Mouse (Mus musculus) embryonic facial prominence, embryonic 10.5 days (tissue): ENCODE measurements around the gene Ube3c. TPM values are rescaled to one million over a fixed set of nuclear protein-coding genes. Genes with fewer than 3 reads are reported as not detected.
A peak's percentile ranks its signal among the peaks of the same experiment; 100 is the strongest.
"Not testable (repeated sequence)": the region's sequence is repeated elsewhere in the genome, so short reads cannot be mapped to it uniquely, and the experiment has no call there.

Experiments
- DNase-seq: peaks from one replicate; pipeline ENCODE4 v3.0.0-alpha.2; 2017; ENCODE audit warnings: low spot score
- H3K27ac ChIP-seq: fragments of 300-500 bp; sonication (generic); replicated peaks from 2 replicates; pipeline ENCODE4 v1.5.1; 2016; ENCODE audit warnings: mild to moderate bottlenecking
- H3K27me3 ChIP-seq: fragments of 300-500 bp; sonication (generic); replicated peaks from 2 replicates; pipeline ENCODE4 v1.6.1; 2016; ENCODE audit warnings: low read depth, mild to moderate bottlenecking; ENCODE audit not compliant: poor library complexity, severe bottlenecking
- H3K36me3 ChIP-seq: fragments of 300-500 bp; sonication (generic); replicated peaks from 2 replicates; pipeline ENCODE4 v1.6.1; 2016; ENCODE audit warnings: mild to moderate bottlenecking, moderate library complexity
- H3K4me1 ChIP-seq: fragments of 300-500 bp; sonication (generic); 2 replicates; pipeline ENCODE4 v1.6.1; 2016
- H3K4me3 ChIP-seq: fragments of 300-500 bp; sonication (generic); 2 replicates; pipeline ENCODE4 v1.5.1; 2016; ENCODE audit warnings: mild to moderate bottlenecking, moderate library complexity
- H3K9me3 ChIP-seq: fragments of 300-500 bp; sonication (generic); 2 replicates; pipeline ENCODE4 v1.6.1; 2016; ENCODE audit warnings: mild to moderate bottlenecking
- WGBS: fragments of 180-500 bp; shearing (Covaris S2); methylation state at CpG from one replicate; pipeline ENCODE4 v1.1.7; 2016; 5-methylcytosine and 5-hydroxymethylcytosine counted together
- polyA plus RNA-seq: library from polyadenylated mRNA; unstranded; fragments of >200 nt; fragmentation: Nextera tagmentation; extraction: Ambion mirVana; gene quantifications from 2 replicates; pipeline ENCODE4 v1.2.1, GENCODE M21; 2016

The Ube3c gene
- 29.9 and 31.9 TPM in 2 replicates for polyA plus RNA-seq

DNA sequence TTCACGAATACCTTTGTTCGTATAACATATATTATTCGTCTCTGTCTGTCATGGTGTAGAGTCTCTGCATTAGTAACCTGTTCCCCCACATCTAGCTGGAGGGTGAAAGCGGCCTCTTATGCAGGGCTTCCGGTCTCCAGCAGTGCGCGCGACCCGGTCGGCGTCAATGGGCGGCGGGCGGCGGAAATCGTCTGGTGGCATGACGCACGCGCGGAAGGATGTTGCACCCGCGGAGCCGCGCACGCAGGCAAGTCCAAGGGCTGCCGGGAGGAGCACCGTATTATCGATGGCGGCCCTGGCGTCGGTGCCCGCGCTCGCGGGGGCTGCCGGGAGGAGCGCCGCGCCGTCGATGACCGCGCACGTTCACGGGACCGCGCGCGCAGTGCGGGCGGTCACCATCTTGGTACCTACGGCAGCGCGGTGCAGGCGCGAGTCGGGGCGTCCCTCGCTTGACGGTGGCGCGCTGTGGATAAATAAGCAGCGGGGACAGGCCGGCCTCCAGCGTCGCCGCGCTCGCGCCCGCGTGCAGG lies at the start of gene Ube3c:
Gene Ube3c, plus strand, starts transcription at position 395 of the 530 bp plus-strand sequence.
- no peaks in the 10 kb centered on the region for H3K9me3 ChIP-seq
- peak; percentile 99 for DNase-seq
- peaks cover 28% of the 10 kb centered on the region for H3K36me3 ChIP-seq
- peak within 1 kb of the TSS; percentile 90 for H3K4me3 ChIP-seq
- peaks cover 11% of the 10 kb centered on the region for H3K4me1 ChIP-seq
- WGBS: under 1% methylated on average over 72 of the region's 72 CpGs
- no peaks in the 10 kb centered on the region for H3K27me3 ChIP-seq
- H3K27ac ChIP-seq: peak within 1 kb of the TSS; percentile 91

DNA sequence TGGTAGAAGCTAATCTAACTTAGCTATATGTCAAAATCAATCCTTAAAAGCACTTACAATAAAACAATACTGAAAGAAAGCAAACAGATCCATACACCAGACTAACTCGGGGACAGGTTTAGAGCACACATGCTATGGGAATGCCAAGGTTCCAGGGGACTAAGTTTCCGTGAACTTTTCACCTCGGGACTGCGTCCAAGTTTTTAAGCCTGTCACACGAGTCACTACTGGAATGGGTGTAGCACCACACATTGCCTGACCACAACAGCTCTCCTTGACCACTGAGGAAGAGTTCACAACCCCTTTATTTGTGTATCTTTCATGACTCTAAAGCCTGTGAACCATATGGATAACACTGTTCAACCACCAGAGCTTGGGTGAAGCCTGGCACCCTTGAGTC lies 8.9 kb upstream of the Ube3c start:
- Histone ChIP-seq H3K4me3 (no peak overlapping the region), H3K27ac (no peak overlapping the region), H3K27me3 (no peaks in the 10 kb centered on the region), H3K36me3 (no peaks in the 10 kb centered on the region), H3K9me3 (no peaks in the 10 kb centered on the region), H3K4me1 (no peaks in the 10 kb centered on the region)
- DNase-seq: no peak
- 85% methylated on average over 5 of the region's 5 CpGs for WGBS

DNA sequence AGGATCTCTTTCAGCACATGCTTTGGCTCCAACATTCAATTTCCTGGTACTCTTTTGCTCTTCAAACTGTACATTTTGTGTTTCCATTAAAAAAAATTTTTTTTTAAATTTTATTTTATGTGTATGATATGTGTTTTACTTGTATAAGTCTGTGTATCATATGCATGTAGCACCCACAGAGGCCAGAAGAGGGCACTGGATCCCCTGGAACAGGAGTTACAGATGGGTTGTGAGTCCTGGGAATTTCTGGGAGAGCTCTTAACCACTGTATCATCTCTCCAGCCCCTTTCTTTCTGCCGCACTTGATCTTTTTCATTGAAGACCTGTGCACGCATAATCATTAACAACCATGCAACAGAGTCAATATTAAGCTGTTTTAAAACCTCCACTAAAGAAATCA lies 8.4 kb upstream of the Ube3c start:
- H3K4me3 ChIP-seq: no peak overlapping the region
- 87% methylated on average over 2 of the region's 2 CpGs for WGBS
- no peaks in the 10 kb centered on the region for H3K36me3 ChIP-seq
- no peaks in the 10 kb centered on the region for H3K27me3 ChIP-seq
- no peak overlapping the region for H3K27ac ChIP-seq
- no peak for DNase-seq
- no peaks in the 10 kb centered on the region for H3K4me1 ChIP-seq
- H3K9me3 ChIP-seq: no peaks in the 10 kb centered on the region

DNA sequence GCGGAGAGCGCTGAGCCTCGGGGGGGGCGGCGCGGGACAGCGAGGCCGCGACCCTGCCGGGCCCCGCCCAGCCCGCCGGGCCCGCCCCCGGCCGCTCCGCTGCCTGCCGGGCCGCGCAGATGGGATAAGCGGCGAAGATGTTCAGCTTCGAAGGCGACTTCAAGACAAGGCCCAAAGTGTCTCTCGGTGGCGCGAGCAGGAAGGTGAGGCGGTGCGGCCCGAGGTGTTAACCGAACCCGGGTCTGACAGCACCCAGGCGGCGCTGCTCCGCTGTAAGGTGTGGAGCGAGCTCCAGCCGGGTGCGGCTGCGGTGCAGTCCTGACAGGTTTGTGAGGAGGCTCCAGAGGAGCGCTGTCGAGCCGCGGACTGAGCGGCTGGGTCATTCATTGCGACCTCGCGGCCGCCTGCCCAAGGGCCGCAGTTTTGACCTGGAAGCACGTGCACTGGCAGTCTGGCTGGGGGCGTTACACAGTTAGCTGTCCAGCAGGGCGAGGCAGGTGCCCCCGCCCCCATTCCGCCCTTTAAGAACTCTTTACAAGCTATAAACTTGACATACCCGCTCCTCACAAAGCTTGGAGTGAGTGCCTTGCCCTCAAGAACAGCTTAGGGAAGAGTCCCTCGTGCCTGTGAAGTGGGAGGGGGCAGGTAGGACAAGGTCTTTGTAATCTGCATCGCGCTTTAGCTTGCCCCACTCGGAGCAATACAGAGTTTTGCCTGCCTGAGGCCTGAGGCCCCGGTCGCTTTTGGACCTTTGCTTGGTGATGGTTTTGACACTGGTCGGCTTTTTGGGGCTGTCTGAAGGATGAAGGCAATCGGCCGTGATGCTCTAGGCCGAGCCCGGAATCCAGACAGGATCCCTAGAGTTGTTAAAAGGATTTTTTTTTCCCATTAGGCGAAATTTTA lies 587 bp downstream of the Ube3c start:
- no peak for DNase-seq
- WGBS: 2% methylated on average over 67 of the region's 67 CpGs
- Histone ChIP-seq H3K4me3 (peak overlapping the region; percentile 90), H3K27me3 (no peaks in the 10 kb centered on the region), H3K9me3 (no peaks in the 10 kb centered on the region), H3K27ac (peak overlapping the region; percentile 91), H3K4me1 (peaks cover 11% of the 10 kb centered on the region), H3K36me3 (peaks cover 34% of the 10 kb centered on the region)

DNA sequence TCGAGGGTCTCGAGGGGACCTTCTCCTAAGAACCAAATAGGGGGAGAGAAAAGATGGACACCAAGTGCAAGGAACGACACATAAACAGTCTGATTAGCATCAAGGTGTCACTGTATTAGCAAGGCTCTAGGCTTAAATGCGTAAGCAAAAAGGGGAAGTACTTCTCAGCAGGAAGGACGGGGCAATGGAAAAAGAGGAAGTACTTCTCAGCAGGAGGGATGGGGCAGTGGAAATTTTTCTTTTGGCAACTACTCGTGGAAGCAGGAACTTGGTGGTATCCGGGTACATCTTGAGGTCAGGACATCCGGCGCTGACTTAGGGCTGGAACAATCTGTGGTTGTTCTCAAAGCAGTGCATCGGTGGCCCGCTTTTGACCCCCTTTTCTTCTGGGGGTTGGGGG lies 5.2 kb downstream of the Ube3c start:
- not testable (repeated sequence) for H3K9me3 ChIP-seq, DNase-seq, H3K27ac ChIP-seq, H3K4me3 ChIP-seq, H3K27me3 ChIP-seq
- H3K4me1 ChIP-seq: peaks cover 11% of the 10 kb centered on the region
- WGBS: 89% methylated on average over 11 of the region's 11 CpGs
- H3K36me3 ChIP-seq: peaks cover 34% of the 10 kb centered on the region

DNA sequence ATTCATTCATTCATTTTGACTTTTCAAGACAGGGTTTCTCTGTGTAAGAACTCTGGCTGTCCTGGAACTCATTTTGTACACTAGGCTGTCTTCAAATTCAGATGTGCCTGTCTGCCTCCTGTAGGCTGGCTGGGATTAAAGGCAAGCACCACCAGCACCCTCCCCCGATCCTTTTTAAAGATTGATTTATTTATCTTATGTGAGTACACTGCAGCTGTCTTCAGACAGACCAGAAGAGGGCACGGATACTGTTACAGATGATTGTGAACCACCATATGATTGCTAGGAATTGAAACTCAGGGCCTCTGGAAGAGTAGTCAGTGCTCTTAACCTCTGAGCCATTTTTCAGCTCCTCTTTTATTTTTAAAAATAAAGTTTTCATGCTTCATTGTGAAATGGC lies 6.0 kb downstream of the Ube3c start:
- no peak for DNase-seq
- no peaks in the 10 kb centered on the region; the same call in 1 of the 2 replicates for H3K9me3 ChIP-seq
- 68% methylated on average over 2 of the region's 2 CpGs for WGBS

DNA sequence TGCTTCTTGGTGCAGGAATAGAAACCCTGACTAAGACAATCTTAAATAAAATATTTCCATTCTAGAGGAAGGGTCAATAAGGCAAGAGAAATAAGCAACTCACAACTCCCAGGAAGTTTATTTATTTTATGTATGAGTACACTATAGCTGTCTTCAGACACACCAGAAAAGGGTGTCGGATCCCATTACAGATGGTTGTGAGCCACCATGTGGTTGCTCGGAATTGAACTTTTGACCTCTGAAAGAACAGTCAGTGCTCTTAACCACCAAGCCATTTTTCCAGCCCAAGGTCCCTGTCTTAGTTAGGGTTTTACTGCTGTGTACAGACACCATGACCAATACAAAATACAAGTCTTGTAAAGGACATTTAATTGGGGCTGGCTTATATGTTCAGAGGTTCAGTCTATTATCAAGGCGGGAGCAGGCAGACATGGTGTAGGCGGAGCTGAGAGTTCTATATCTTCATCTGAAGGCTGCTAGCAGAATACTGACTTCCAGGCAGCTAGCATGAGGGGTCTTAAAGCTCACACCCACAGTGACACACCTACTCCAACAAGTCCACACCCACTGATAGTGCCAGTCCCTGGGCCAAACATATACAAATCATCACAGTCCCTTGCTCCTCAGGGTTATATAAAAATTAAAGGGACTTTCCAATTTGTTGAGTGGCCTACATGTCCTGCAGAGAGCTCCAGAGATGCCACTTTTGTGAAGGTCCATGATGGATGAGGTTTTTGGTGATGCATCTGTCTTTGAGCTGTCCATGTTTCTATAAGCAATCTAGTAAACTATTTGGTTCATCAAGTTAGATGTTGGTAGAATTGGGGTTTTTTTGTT lies 9.0 kb downstream of the Ube3c start:
- no peak for DNase-seq
- Histone ChIP-seq H3K4me3 (no peak overlapping the region), H3K27me3 (no peaks in the 10 kb centered on the region), H3K27ac (no peak overlapping the region), H3K4me1 (no peaks in the 10 kb centered on the region), H3K9me3 (no peaks in the 10 kb centered on the region; the same call in 1 of the 2 replicates), H3K36me3 (peaks cover 23% of the 10 kb centered on the region)
- 91% methylated on average over 4 of the region's 4 CpGs for WGBS

More for the DNA sequence above, 6.0 kb downstream of the Ube3c start:
- Histone ChIP-seq H3K4me1 (peaks cover 8% of the 10 kb centered on the region), H3K36me3 (peaks cover 34% of the 10 kb centered on the region), H3K27me3 (no peaks in the 10 kb centered on the region), H3K4me3 (no peak overlapping the region), H3K27ac (no peak overlapping the region)

DNA sequence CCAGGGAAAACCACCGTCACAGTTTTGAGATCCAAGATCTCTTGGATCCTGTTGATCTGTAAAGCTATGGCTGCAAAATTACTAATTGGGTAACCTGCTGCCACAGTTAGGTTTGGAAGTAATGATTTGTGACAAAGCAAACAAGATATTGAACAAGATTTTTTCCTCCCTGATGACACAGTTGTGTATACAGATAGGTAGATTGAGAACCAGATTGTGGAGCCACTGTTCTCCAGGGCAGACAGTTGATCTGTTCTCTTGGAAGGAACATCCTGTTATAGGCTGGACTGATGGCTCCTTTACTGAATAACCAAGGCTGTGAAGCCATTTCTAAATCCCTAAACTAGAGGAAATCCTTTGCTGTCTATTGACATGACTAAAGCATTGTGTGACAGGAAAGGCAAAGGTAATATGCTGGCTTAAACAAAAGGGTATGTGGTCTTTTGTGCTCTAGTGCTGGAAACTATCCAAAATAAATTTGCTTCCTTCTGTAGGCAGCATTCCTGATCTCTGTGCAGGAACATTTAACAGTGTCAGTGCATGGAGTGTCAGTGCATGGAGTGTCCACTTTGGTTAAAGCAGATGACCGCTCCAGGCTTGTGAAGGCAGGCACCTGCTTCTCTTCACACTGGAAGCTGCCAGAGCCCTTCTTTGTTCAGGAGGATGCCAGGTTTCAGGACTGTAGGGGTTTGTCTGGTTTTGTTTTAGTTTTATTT lies 15.0 kb downstream of the Ube3c start:
- Histone ChIP-seq H3K36me3 (peaks cover 19% of the 10 kb centered on the region), H3K27me3 (no peaks in the 10 kb centered on the region), H3K27ac (no peak overlapping the region), H3K9me3 (no peaks in the 10 kb centered on the region), H3K4me3 (no peak overlapping the region), H3K4me1 (no peaks in the 10 kb centered on the region)
- no peak for DNase-seq
- WGBS: 93% methylated on average over 2 of the region's 2 CpGs

DNA sequence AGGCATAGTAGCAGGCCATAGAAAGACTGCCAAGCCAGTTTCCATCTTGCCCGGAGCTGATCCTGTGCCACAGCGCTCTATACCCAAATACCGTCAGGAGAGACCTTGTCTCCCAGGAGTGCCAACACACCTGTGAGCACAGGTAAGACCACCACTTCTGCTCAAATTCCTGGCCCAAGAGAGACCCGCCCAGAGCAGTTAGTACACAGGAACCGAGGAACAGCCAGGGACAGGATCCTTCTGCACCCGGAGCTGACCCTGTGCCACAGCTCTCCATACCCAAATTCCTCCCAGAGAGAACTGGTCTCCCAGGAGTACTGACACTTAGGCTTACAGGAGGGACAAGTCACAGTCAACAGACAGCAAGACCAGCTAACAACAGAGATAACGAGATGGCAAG lies 23.1 kb downstream of the Ube3c start:
- H3K27ac ChIP-seq, H3K4me1 ChIP-seq, H3K27me3 ChIP-seq, DNase-seq, H3K4me3 ChIP-seq: not testable (repeated sequence)
- Histone ChIP-seq H3K9me3 (peaks cover 17% of the 10 kb centered on the region; the same call in 1 of the 2 replicates), H3K36me3 (peaks cover 90% of the 10 kb centered on the region)
- 96% methylated on average over 7 of the region's 7 CpGs for WGBS

DNA sequence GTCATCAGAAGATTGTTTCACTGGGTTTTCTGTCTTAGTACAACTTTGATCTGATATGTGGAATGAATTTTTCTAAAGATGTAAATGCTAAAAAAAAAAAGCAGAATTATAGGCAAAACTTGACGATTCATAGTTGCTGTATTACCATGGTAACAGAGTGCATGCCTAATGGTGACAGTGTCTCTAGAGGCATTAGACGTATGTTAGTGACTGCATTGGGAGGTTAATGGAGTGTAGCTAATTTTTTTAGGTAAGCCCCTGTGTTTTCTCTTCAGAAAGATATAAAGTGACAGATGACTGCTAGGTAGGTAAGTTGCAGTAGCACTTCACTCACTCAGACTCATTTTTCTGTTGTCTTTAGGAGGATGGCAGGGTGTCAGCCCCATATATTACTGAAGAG lies 37.5 kb downstream of the Ube3c start:
- H3K9me3 ChIP-seq: no peaks in the 10 kb centered on the region
- H3K4me3 ChIP-seq: no peak overlapping the region
- no peak overlapping the region for H3K27ac ChIP-seq
- H3K27me3 ChIP-seq: no peaks in the 10 kb centered on the region
- WGBS: 90% methylated on average over 2 of the region's 2 CpGs
- H3K36me3 ChIP-seq: peaks cover 90% of the 10 kb centered on the region
- no peak for DNase-seq
- H3K4me1 ChIP-seq: no peaks in the 10 kb centered on the region

DNA sequence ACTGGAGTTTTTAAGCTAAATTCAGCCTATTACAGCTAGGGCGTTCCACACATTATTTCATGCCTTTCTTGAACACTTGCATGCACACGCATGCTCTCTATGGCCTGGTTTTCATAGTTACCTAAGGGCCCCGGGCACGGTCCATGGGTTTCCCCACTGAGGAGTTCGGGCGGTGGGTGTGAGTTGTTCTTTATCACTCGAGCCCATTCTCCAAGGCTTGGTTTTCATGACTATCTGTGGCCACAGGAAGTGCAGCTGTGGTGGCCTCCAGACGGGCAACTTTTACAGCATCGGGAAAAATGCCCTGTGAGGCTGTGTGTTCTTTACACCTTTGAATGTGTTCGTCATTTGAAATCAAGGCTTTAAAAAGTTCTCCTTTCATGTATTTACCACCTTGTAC lies 56.6 kb downstream of the Ube3c start:
- 92% methylated on average over 10 of the region's 10 CpGs for WGBS
- H3K9me3 ChIP-seq: no peaks in the 10 kb centered on the region
- DNase-seq: no peak
- H3K4me1 ChIP-seq: no peaks in the 10 kb centered on the region
- no peak overlapping the region for H3K27ac ChIP-seq
- H3K36me3 ChIP-seq: peaks cover 75% of the 10 kb centered on the region
- no peaks in the 10 kb centered on the region for H3K27me3 ChIP-seq
- no peak overlapping the region for H3K4me3 ChIP-seq

DNA sequence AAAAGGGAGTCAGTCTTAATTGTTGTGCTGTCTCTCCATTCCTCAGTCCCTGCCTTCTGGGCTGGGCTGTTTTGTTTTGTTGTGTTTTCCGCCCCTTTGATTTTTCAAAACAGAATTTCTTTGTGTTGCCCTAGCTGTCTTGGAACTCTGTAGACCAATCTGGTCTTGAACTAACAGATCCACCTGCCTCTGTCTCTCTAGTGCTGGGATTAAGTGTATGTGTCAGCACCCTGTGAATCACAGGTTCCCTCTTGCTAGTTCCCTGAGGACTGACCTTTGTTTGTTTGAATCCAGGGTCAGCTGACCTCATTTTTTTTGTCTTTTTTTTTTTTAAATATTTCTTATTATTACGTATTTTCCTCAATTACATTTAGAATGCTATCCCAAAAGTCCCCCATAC lies 60.9 kb downstream of the Ube3c start:
- Histone ChIP-seq H3K4me3 (no peak overlapping the region), H3K27ac (no peak overlapping the region), H3K36me3 (peaks cover 76% of the 10 kb centered on the region), H3K9me3 (no peaks in the 10 kb centered on the region), H3K27me3 (no peaks in the 10 kb centered on the region), H3K4me1 (no peaks in the 10 kb centered on the region)
- whole genome bisulfite sequencing: 95% methylated on average over 2 of the region's 2 CpGs
- no peak for DNase-seq
